Mouse (Mus musculus) intestine, embryonic 16.5 days (tissue): ENCODE data around the gene Hba-a1. TPM values are rescaled to one million over a fixed set of nuclear protein-coding genes. Genes with fewer than 3 reads are reported as not detected.
"Not testable (repeated sequence)": the region's sequence is repeated elsewhere in the genome, so short reads cannot be mapped to it uniquely, and the experiment has no call there.

ENCODE experiments used
- ATAC-seq: fragments of 200-750 bp; cut with Nextera tagmentation; 2 replicates; pipeline ENCODE4 v1.8.0; 2017; ENCODE audit warnings: moderate TSS enrichment, moderate library complexity
- H3K27ac ChIP-seq: fragments of 300-500 bp; sonication (generic); 2 replicates; pipeline ENCODE4 v1.5.1; 2014; ENCODE audit warnings: mild to moderate bottlenecking, low read length
- H3K27me3 ChIP-seq: fragments of 300-500 bp; sonication (generic); replicated peaks from 2 replicates; pipeline ENCODE4 v1.6.1; 2014; ENCODE audit warnings: low read length, control low read depth, mixed read lengths; ENCODE audit not compliant: control insufficient read depth, insufficient read depth
- H3K36me3 ChIP-seq: fragments of 300-500 bp; sonication (generic); 2 replicates; pipeline ENCODE4 v1.6.1; 2014; ENCODE audit warnings: low read length, control low read depth; ENCODE audit not compliant: control insufficient read depth, insufficient read depth
- H3K4me1 ChIP-seq: fragments of 300-500 bp; sonication (generic); 2 replicates; pipeline ENCODE4 v1.6.1; 2014; ENCODE audit warnings: low read length, control low read depth, mixed read lengths; ENCODE audit not compliant: control insufficient read depth, insufficient read depth
- H3K4me2 ChIP-seq: fragments of 300-500 bp; sonication (generic); 2 replicates; pipeline ENCODE4 v1.6.1; 2014; ENCODE audit warnings: low read depth, low read length, control low read depth
- H3K4me3 ChIP-seq: fragments of 300-500 bp; sonication (generic); 2 replicates; pipeline ENCODE4 v1.5.1; 2014; ENCODE audit warnings: mild to moderate bottlenecking, low read length
- H3K9ac ChIP-seq: fragments of 300-500 bp; sonication (generic); 2 replicates; pipeline ENCODE4 v1.6.1; 2014; ENCODE audit warnings: low read depth, low read length
- H3K9me3 ChIP-seq: fragments of 300-500 bp; sonication (generic); 2 replicates; pipeline ENCODE4 v1.6.1; 2016; ENCODE audit warnings: low read length, control low read depth; ENCODE audit not compliant: control insufficient read depth
- WGBS: fragments of 180-500 bp; shearing (Covaris S2); extraction: QIAGEN DNeasy Blood & Tissue Kit; methylation state at CpG from one replicate; pipeline ENCODE4 v1.1.7; 2014; 5-methylcytosine and 5-hydroxymethylcytosine counted together
- polyA plus RNA-seq: library from polyadenylated mRNA; unstranded; fragments of >200 nt; fragmentation: Nextera tagmentation; extraction: Ambion mirVana; gene quantifications from 2 replicates; pipeline ENCODE4 v1.2.1, GENCODE M21; 2015

Hba-a1 gene
- polyA plus RNA-seq: 3,658 and 4,448 TPM in 2 replicates

DNA sequence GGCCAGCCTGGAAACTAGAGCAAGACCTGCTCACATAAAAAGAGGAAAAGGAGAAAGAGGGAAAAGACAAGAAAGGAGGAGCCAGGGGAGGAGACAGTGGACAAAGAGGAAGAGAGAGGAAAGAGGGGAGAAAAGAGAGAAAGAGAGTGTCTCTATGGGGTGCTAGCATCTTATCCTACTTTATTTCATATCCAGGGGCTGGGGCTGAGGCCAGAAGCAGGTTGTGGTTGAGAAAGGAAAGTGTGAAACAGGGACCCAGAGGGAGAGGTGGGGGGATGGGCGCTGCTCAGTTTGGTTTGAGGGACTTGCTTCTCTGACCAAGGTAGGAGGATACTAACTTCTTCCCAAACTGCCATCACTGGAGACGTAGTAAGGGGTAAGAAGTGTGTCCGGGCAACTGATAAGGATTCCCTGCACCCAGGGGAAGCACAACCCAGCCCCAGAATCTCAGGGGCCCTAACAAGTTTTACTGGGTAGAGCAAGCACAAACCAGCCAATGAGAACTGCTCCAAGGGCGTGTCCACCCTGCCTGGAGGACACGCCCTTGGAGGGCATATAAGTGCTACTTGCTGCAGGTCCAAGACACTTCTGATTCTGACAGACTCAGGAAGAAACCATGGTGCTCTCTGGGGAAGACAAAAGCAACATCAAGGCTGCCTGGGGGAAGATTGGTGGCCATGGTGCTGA, at the start of gene Hba-a1:
Gene Hba-a1 (plus strand): TSS at position 421 of the 687 bp plus-strand sequence.
- ATAC-seq: peak; percentile 68
- not testable (repeated sequence) for H3K4me2 ChIP-seq, H3K36me3 ChIP-seq, H3K9me3 ChIP-seq, H3K9ac ChIP-seq, H3K27ac ChIP-seq, H3K4me3 ChIP-seq, H3K4me1 ChIP-seq
- WGBS: 36% methylated on average over 1 of the region's 5 CpGs
- peaks cover 19% of the 10 kb centered on the region for H3K27me3 ChIP-seq

DNA sequence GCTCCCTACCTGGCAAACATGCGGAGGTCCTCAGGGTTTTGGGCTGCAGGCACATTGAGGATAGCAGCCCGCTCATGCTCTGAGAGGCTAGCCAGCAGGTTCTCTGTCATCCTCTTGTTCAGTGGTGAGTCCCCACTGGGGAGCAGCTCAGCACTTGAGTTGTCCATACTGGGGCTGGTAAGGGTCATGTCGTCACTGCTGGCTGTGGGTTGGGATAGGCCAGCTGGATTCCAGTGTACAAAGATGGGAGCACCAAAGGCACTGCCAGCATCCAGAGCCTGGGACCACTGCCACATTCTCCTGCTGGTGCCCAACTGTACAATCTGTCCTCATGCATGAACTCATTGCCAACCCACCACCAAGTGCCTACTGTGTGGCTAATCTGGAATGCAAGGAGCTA, 49.4 kb upstream of the Hba-a1 start:
- 89% methylated on average over 3 of the region's 3 CpGs for WGBS
- no peak for ATAC-seq

GRCm38 (mm10) chr11:32234816-32235485, 48.4 kb upstream of the Hba-a1 start:
- WGBS: 84% methylated on average over 6 of the region's 6 CpGs
- Histone ChIP-seq H3K36me3 (peaks cover 9% of the 10 kb centered on the region; the same call in 1 of the 2 replicates), H3K4me2 (no peak overlapping the region), H3K27me3 (no peaks in the 10 kb centered on the region), H3K4me1 (peaks cover 22% of the 10 kb centered on the region), H3K4me3 (no peak overlapping the region), H3K27ac (peak overlapping the region; percentile 49), H3K9me3 (no peaks in the 10 kb centered on the region), H3K9ac (no peak overlapping the region)
- ATAC-seq: no peak

More for the DNA sequence above, 49.4 kb upstream of the Hba-a1 start:
- Histone ChIP-seq H3K4me2 (no peak overlapping the region), H3K27me3 (no peaks in the 10 kb centered on the region), H3K4me3 (no peak overlapping the region), H3K27ac (no peak overlapping the region), H3K9ac (no peak overlapping the region), H3K36me3 (peaks cover 11% of the 10 kb centered on the region; the same call in 1 of the 2 replicates), H3K9me3 (no peaks in the 10 kb centered on the region), H3K4me1 (peaks cover 22% of the 10 kb centered on the region)

DNA sequence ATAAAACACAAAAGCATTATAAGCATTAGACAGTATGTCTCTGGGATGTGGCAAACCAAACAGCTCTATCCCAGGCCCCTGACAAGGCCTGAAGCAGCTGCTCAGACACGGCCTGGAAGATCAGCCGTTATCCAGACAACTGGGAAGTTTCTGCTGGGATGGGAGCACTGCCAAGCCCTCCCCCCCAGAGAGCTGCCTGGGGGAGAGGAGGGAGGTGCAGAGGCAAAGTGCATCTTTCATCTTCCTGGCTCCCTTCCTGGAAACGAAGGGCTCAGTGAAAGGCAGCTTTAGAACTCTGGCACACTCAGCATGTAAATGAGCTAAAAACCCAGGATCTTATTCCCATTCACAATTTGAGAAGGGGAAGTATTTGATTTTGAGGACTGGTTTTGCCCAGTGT, 47.7 kb upstream of the Hba-a1 start:
- Histone ChIP-seq H3K4me1 (peaks cover 22% of the 10 kb centered on the region), H3K4me3 (no peak overlapping the region), H3K9ac (no peak overlapping the region), H3K27me3 (no peaks in the 10 kb centered on the region), H3K9me3 (no peaks in the 10 kb centered on the region), H3K4me2 (no peak overlapping the region), H3K36me3 (peaks cover 9% of the 10 kb centered on the region; the same call in 1 of the 2 replicates), H3K27ac (no peak overlapping the region; the same call in 1 of the 2 replicates)
- 29% methylated on average over 3 of the region's 3 CpGs for whole genome bisulfite sequencing
- ATAC-seq: peak; percentile 54

DNA sequence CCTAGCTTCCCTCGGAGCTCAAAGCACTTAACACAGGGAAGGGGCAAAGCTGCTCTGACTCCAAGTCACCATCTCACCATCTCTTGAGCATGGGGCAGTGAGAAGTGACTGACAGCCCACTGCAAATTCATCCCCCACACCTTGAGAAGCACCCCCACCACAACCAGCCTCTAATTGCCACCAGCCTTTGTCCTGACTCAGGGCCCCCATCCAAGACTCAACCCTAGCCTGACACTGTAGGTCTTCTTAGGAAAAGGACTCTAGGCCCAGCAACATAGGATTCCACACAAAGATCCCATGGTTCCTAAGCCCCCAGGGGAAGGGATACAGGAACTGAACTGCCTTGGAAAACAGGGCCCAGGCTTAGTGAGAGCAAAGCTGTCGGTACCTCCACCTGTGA, 47.2 kb upstream of the Hba-a1 start:
- Histone ChIP-seq H3K4me2 (no peak overlapping the region), H3K4me1 (peaks cover 22% of the 10 kb centered on the region), H3K27ac (peak overlapping the region; percentile 34), H3K9ac (no peak overlapping the region), H3K9me3 (no peaks in the 10 kb centered on the region), H3K36me3 (peaks cover 9% of the 10 kb centered on the region; the same call in 1 of the 2 replicates), H3K27me3 (no peaks in the 10 kb centered on the region), H3K4me3 (no peak overlapping the region)
- no peak for ATAC-seq
- 64% methylated on average over 2 of the region's 2 CpGs for WGBS

DNA sequence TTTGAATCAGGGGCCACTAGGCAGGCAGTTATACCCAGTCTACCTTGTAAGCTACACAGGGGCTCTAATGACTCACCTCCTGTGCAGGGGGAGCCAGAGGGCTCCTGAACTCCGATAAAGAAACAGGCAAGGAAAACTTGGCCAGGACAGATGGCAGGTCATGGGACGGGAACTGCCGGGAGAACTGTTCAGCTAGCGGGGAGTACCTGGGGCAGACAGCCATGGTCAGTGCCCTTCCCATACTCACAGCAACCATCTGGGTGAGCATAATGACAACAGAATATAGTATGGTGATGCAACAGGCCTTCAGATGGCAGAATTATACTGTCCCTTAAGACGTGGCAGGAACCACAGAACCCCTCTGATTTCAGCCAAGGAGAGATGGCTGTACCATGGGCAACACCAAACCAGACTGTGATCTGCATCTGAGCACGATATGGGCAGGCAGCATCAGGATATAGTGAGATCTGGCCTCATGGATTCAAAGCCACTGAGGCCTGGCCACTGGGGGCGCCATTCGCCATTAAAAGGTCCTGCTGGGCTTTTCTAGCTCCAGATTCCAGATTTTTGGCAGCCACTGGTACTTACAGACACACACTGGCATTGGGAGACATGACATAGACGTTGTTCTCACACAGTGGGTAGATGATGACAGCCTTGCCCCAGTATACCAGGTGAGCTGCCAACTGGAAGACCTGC, 46.5 kb upstream of the Hba-a1 start:
- H3K4me2 ChIP-seq: no peak overlapping the region
- WGBS: 62% methylated on average over 9 of the region's 9 CpGs
- no peak overlapping the region for H3K9ac ChIP-seq
- H3K27ac ChIP-seq: no peak overlapping the region
- H3K36me3 ChIP-seq: peaks cover 7% of the 10 kb centered on the region; the same call in 1 of the 2 replicates
- no peak for ATAC-seq
- H3K4me3 ChIP-seq: no peak overlapping the region
- no peaks in the 10 kb centered on the region for H3K9me3 ChIP-seq
- no peaks in the 10 kb centered on the region for H3K27me3 ChIP-seq
- peaks cover 22% of the 10 kb centered on the region for H3K4me1 ChIP-seq

- Histone ChIP-seq H3K27ac (no peak overlapping the region), H3K4me1 (peaks cover 22% of the 10 kb centered on the region), H3K9ac (no peak overlapping the region), H3K36me3 (peaks cover 3% of the 10 kb centered on the region; the same call in 1 of the 2 replicates), H3K4me3 (no peak overlapping the region), H3K9me3 (no peaks in the 10 kb centered on the region), H3K4me2 (no peak overlapping the region), H3K27me3 (no peaks in the 10 kb centered on the region)
- no peak for ATAC-seq
- 88% methylated on average over 3 of the region's 3 CpGs for WGBS
These were observed 45.9 kb upstream of the Hba-a1 start for GRCm38 (mm10) chr11:32237411-32237795.

DNA sequence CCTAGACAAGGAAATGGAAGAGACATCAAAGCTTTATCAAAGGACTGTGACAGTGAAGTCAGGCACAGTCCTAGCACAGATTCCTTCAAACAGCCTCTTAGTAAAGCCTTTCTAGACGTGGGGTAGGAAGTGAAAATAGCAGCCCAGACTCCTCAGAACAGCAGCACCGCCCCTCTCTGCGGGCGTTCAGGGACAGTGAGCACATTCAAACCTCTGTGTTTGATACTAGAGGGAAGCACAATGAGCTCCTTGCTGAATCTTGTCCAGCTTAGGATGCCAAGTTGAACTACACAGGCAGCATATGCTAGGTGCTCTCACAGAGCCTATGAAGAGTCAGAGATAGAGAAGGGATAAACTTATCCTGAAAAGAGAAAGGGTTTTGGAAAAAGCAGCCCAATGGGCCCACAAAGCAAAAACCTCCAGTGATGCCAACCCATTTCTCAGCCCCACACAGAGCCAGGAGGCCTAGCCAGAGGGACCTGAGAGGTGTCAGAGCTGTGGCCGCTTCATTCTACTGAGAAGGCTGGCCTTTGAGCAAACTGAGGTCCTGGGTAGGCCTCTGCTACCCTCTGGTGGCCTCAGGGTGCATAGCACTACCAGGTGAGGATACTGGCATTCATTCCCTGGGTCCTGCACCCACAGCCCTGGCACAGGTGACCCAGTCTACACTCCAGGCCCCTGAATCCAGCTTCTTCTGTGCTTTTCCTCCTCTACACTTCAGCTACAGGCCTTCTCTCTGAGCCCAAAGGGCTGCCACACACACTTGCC, 45.0 kb upstream of the Hba-a1 start:
- Histone ChIP-seq H3K9ac (no peak overlapping the region), H3K4me3 (no peak overlapping the region), H3K36me3 (peaks cover 3% of the 10 kb centered on the region; the same call in 1 of the 2 replicates), H3K27me3 (no peaks in the 10 kb centered on the region), H3K4me1 (peaks cover 26% of the 10 kb centered on the region), H3K4me2 (no peak overlapping the region), H3K27ac (no peak overlapping the region), H3K9me3 (no peaks in the 10 kb centered on the region)
- WGBS: 61% methylated on average over 5 of the region's 5 CpGs
- peak; percentile 45; the same call in 1 of the 2 replicates for ATAC-seq
